Mouse (Mus musculus): ENCODE measurements around the gene Rasal2. TPM values are rescaled to one million over a fixed set of nuclear protein-coding genes. Genes with fewer than 3 reads are reported as not detected.
A peak's percentile ranks its signal among the peaks of the same experiment; 100 is the strongest.

The Rasal2 gene
- polyA plus RNA-seq, 1 experiment from 2014 or later = 45.1 TPM

GRCm38 (mm10) chr1:157108580-157108979 lies 303.8 kb downstream of the Rasal2 start, which contains the start of gene Tex35:
Tex35 (minus strand) TSS chr1:157108680.
- 89% methylated on average over 4 of the region's 4 CpGs for WGBS
- Histone ChIP-seq H3K27ac (no peak within 1 kb of the TSS), H3K9ac (no peak within 1 kb of the TSS), H3K4me2 (no peak within 1 kb of the TSS), H3K9me3 (no peaks in the 10 kb centered on the region), H3K4me3 (no peak within 1 kb of the TSS), H3K4me1 (replicated peaks) (peaks cover 6% of the 10 kb centered on the region; the same call in 1 of the 2 replicates), H3K36me3 (no peaks in the 10 kb centered on the region), H3K27me3 (no peaks in the 10 kb centered on the region)
- no peak for ATAC-seq (ENCODE audit: low FRiP score)

DNA sequence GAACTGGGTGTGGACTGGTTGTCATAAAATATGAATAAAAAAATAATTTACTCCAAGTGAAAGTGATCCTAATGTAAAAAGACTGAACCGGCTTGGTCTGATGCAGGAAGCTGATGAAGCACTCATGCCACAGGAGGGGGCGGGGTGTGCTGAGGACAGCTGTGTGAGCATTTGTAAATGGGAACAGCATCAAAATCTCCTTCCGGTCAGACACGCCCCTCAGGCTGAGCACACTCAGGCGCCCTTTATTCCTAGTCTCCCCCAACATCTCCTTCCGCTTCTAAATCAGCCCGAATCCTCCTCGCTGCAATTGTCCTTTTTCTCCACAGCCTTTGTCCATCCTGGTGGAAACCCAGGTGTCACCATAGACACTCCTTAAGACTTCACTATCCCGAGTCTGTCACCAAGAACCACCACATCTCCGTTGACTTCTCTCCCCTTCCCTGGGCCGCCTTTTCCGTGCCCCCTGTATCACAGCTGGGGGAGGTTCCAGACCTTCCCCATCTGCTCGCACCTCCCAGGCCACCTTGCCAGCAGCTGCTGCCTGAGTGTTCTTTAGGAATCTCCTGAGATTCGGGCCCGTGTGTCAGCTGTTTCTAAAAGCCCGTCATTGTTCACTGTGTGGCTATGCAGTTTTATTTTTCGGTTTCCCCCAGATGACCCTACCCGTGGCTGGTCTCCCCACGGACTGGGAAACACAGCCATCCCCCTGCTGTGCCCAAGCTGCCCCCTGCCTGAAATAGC lies 311.1 kb downstream of the Rasal2 start:
- Histone ChIP-seq H3K4me1 (replicated peaks) (peaks cover 16% of the 10 kb centered on the region), H3K4me2 (peak overlapping the region; percentile 51)

DNA sequence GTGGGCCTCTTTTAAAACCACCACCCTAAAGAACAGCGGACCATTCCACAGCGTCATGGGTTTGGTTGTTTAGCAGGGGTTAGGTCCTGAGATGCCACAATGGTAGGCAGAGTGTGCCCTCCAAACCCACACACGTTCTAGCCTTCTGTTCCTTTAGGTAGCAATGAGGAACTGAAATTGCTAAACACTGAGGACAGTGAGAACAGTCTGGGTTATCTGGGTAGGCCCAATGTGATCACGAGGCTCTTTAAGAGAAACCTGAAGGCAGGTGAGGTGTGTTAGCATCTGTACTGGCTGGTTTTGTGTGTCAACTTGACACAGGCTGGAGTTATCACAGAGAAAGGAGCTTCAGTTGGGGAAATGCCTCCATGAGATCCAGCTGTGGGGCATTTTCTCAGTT lies 316.9 kb downstream of the Rasal2 start:
- WGBS = 90% methylated on average over 4 of the region's 4 CpGs
- Histone ChIP-seq H3K4me3 (no peak overlapping the region), H3K27me3 (no peaks in the 10 kb centered on the region), H3K4me2 (no peak overlapping the region), H3K36me3 (no peaks in the 10 kb centered on the region), H3K9ac (no peak overlapping the region), H3K9me3 (no peaks in the 10 kb centered on the region), H3K27ac (no peak overlapping the region), H3K4me1 (replicated peaks) (peaks cover under 1% of the 10 kb centered on the region; the same call in 1 of the 2 replicates)
- ATAC-seq (ENCODE audit: low FRiP score) = no peak

More for the DNA sequence above, 311.1 kb downstream of the Rasal2 start:
- H3K9ac ChIP-seq = peak overlapping the region; percentile 66
- no peaks in the 10 kb centered on the region for H3K9me3 ChIP-seq
- peak; percentile 88 for ATAC-seq (ENCODE audit: low FRiP score)
- WGBS = 7% methylated on average over 19 of the region's 19 CpGs
- H3K27me3 ChIP-seq = no peaks in the 10 kb centered on the region
- peak overlapping the region; percentile 88 for H3K27ac ChIP-seq
- peak overlapping the region; percentile 26 for H3K4me3 ChIP-seq
- H3K36me3 ChIP-seq = no peaks in the 10 kb centered on the region

- no peaks in the 10 kb centered on the region for H3K4me1 ChIP-seq (replicated peaks)
- no peak overlapping the region for H3K27ac ChIP-seq
- H3K4me2 ChIP-seq = no peak overlapping the region
- H3K9ac ChIP-seq = no peak overlapping the region
- no peak for ATAC-seq (ENCODE audit: low FRiP score)
- H3K9me3 ChIP-seq = no peaks in the 10 kb centered on the region
- WGBS = 92% methylated on average over 1 of the region's 1 CpGs
- H3K36me3 ChIP-seq = no peaks in the 10 kb centered on the region
- no peak overlapping the region for H3K4me3 ChIP-seq
- no peaks in the 10 kb centered on the region for H3K27me3 ChIP-seq
Observed at GRCm38 (mm10) chr1:157092622-157093021, 319.8 kb downstream of the Rasal2 start.

DNA sequence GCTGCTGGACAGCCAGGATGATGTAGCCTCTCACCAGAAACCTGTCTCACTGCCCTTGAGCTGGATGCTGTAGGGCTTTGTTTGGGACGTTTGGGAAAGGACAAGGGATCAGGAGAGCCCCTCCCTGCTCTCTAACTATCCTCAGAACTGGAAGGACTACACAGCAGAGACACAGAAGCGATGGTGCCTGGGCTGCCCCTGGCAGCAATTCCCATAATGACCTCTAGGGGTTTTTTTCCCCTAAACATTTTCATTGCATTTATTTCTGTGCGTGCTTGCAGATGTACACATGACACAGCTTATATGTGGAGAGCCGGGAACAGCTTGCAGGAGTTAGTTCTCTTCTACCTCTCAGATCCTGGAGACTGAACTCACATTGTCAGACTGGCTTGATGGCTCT lies 320.3 kb downstream of the Rasal2 start:
- no peak overlapping the region for H3K4me3 ChIP-seq
- no peak overlapping the region for H3K9ac ChIP-seq
- 62% methylated on average over 4 of the region's 4 CpGs for WGBS
- ATAC-seq (ENCODE audit: low FRiP score) = no peak
- H3K27ac ChIP-seq = no peak overlapping the region
- no peak overlapping the region for H3K4me2 ChIP-seq
- no peaks in the 10 kb centered on the region for H3K36me3 ChIP-seq
- no peaks in the 10 kb centered on the region for H3K4me1 ChIP-seq (replicated peaks)
- no peaks in the 10 kb centered on the region for H3K9me3 ChIP-seq
- no peaks in the 10 kb centered on the region for H3K27me3 ChIP-seq

- Histone ChIP-seq H3K9ac (no peak overlapping the region), H3K27ac (no peak overlapping the region), H3K9me3 (no peaks in the 10 kb centered on the region), H3K4me2 (no peak overlapping the region), H3K4me3 (no peak overlapping the region), H3K27me3 (no peaks in the 10 kb centered on the region), H3K36me3 (no peaks in the 10 kb centered on the region), H3K4me1 (replicated peaks) (peaks cover 10% of the 10 kb centered on the region)
- 82% methylated on average over 3 of the region's 3 CpGs for WGBS
- ATAC-seq (ENCODE audit: low FRiP score) = no peak
Observed at GRCm38 (mm10) chr1:157090835-157091234, 321.6 kb downstream of the Rasal2 start.

- Histone ChIP-seq H3K4me1 (replicated peaks) (peaks cover 18% of the 10 kb centered on the region), H3K4me2 (peak overlapping the region; percentile 56), H3K4me3 (peak overlapping the region; percentile 39), H3K27ac (no peak overlapping the region), H3K9ac (peak overlapping the region; percentile 65), H3K27me3 (no peaks in the 10 kb centered on the region), H3K36me3 (no peaks in the 10 kb centered on the region), H3K9me3 (no peaks in the 10 kb centered on the region)
- peak; percentile 69 for ATAC-seq (ENCODE audit: low FRiP score)
- 8% methylated on average over 25 of the region's 25 CpGs for WGBS
Observed at GRCm38 (mm10) chr1:157086097-157086994, 326.0 kb downstream of the Rasal2 start.

Other genes starting within 250 kb of the Rasal2 start
- gene Cryzl2, start 46.0 kb upstream of the Rasal2 start, polyA plus RNA-seq (2015; fragmentation: Nextera tagmentation; extraction: Ambion mirVana) = 6.8 and 8.8 TPM in 2 replicates
- gene Sec16b, start 94.1 kb upstream of the Rasal2 start, polyA plus RNA-seq (2015; fragmentation: Nextera tagmentation; extraction: Ambion mirVana) = 0.31 and 0.35 TPM in 2 replicates

Measured in hindbrain, embryonic 13.5 days (tissue).